Comparison of ENCODE assay signal across 9 mouse cellular contexts in the genomic region with DNA sequence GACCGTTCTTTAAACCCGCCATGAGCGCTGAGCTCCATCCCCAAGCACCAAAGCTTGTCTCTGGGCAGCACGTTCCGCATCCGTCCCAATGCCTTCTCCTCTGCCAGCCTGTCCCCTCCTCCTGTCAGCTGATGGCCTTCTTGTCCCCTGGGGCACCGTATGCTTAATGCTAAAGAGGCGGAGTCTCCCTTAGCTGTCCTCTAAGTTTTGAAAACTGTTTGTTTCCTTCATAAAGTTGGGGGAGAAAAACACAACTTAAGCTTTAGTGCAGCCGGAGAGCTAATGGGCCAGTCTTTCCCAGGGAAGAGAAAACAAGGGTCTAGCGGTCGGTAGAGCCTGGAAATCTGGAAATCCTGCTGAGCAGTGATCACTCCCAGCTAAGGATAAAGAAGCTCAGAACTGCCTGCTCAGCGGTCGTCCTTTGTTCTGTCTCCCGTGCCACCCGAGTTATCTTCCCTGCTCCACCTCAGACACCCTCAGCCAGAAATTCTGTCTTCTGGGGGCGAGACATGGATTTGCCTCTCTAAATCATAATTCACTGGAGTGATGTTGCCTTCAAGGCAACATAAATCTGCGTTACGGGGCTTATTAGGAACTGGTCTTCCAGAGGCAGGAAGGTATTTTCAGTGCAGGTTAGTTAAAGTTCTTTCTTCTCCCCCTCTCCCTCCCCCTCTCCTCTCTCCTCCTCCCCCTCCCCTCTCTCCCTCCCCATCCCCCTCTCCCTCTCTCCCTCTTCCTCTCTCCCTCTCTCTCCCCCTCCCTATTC.
DNase-seq lines count a peak whose midpoint lies in the region; ATAC-seq lines count a peak whose summit lies in the region.
"Had no signal": no experiment of that assay in that cellular context is flagged by ENCODE, and none has a peak within 500 bp of the region (broad histone marks: within the 10 kb centered on the region; RNA-seq: fewer than 3 reads in every experiment).

No protein-coding gene starts in this region.

- H3K9me3 ChIP-seq in forebrain, embryonic 15.5 days = no peaks in the 10 kb centered on the region
- H3K9me3 ChIP-seq in midbrain, embryonic 11.5 days (ENCODE audit: control insufficient read depth, low read length) = no peaks in the 10 kb centered on the region

- peak; percentile 46 for DNase-seq in adrenal gland, adult 2 months
- no peak for DNase-seq in adrenal gland, postnatal 4 days (ENCODE audit: low spot score in 2 of 2)
- peak; percentile 21 for DNase-seq in MN1 (ENCODE audit: low spot score)
- peak; percentile 97 for DNase-seq in midbrain, embryonic 11.5 days (ENCODE audit: low spot score, missing footprints)
- no peak for DNase-seq in thymus, postnatal 4 days
- DNase-seq in gastrocnemius, postnatal 25 days = no peak
- no peak for DNase-seq in thymus, postnatal 25 days
- DNase-seq: lung, adult 18-20 months had no signal

- peaks cover 30% of the 10 kb centered on the region for H3K4me1 ChIP-seq in forebrain, embryonic 15.5 days
- peaks cover 17% of the 10 kb centered on the region for H3K4me1 ChIP-seq in midbrain, embryonic 11.5 days (ENCODE audit: control insufficient read depth, insufficient read depth, low read length)

- WGBS in forebrain, embryonic 15.5 days = 2% methylated on average over 18 of the region's 18 CpGs
- WGBS in midbrain, embryonic 11.5 days = under 1% methylated on average over 18 of the region's 18 CpGs

- H3K27me3 ChIP-seq in forebrain, embryonic 15.5 days = no peaks in the 10 kb centered on the region
- peaks cover 11% of the 10 kb centered on the region for H3K27me3 ChIP-seq in midbrain, embryonic 11.5 days (ENCODE audit: control insufficient read depth, insufficient read depth, low read length)

- peak; percentile 46 for ATAC-seq in forebrain, embryonic 15.5 days (replicated peaks)
- ATAC-seq in midbrain, embryonic 11.5 days (ENCODE audit: low FRiP score) = peak; percentile 84

- H3K9ac ChIP-seq in forebrain, embryonic 15.5 days (replicated peaks) = 0 out of 2 replicates have a peak overlapping the region, but pooled peaks have one; percentile 37
- H3K9ac ChIP-seq in midbrain, embryonic 11.5 days (ENCODE audit: low read length) = peak overlapping the region; percentile 62

- H3K36me3 ChIP-seq in forebrain, embryonic 15.5 days = no peaks in the 10 kb centered on the region
- no peaks in the 10 kb centered on the region for H3K36me3 ChIP-seq in midbrain, embryonic 11.5 days (ENCODE audit: control insufficient read depth, insufficient read depth, low read length)

- peak overlapping the region; percentile 68 for H3K27ac ChIP-seq in forebrain, embryonic 15.5 days (replicated peaks)
- H3K27ac ChIP-seq in midbrain, embryonic 11.5 days (ENCODE audit: low read depth, low read length) = peak overlapping the region; percentile 74

- no peak overlapping the region; the same call in 1 of the 2 replicates for H3K4me3 ChIP-seq in forebrain, embryonic 15.5 days
- peak overlapping the region; percentile 18 for H3K4me3 ChIP-seq in midbrain, embryonic 11.5 days (ENCODE audit: low read depth, low read length)

- H3K4me2 ChIP-seq in forebrain, embryonic 15.5 days (replicated peaks) = peak overlapping the region; percentile 37
- H3K4me2 ChIP-seq in midbrain, embryonic 11.5 days = peak overlapping the region; percentile 53

Comparison
In these comparisons a context has a peak if more than half of its experiments do, and no peak if none do; other contexts are left out.
1. DNase-seq: peak in adrenal gland, adult 2 months (single experiment), MN1 (single experiment) and midbrain, embryonic 11.5 days (single experiment); none in adrenal gland, postnatal 4 days (0 of 2), thymus, postnatal 4 days (single experiment), gastrocnemius, postnatal 25 days (single experiment) and thymus, postnatal 25 days (single experiment).